27 mouse cellular contexts compared by ENCODE assay signal in genomic region chr11:121067895-121068294, GRCm38 (mm10). TPM values are rescaled to one million over a fixed set of nuclear protein-coding genes. Genes with fewer than 3 reads are reported as not detected.
DNase-seq lines count a peak whose midpoint lies in the region; ATAC-seq and TF ChIP-seq lines count a peak whose summit lies in the region.
"Had no signal": no experiment of that assay in that cellular context is flagged by ENCODE, and none has a peak within 500 bp of the region (broad histone marks: within the 10 kb centered on the region; RNA-seq: fewer than 3 reads in every experiment).

No protein-coding gene starts in this region.

- H3K27me3 ChIP-seq in kidney, adult 2 months (replicated peaks; ENCODE audit: control insufficient read depth, insufficient read depth, low read length) = no peaks in the 10 kb centered on the region
- no peaks in the 10 kb centered on the region for H3K27me3 ChIP-seq in kidney, embryonic 15.5 days
- no peaks in the 10 kb centered on the region for H3K27me3 ChIP-seq in Patski
- no peaks in the 10 kb centered on the region for H3K27me3 ChIP-seq in forebrain, embryonic 11.5 days (ENCODE audit: control insufficient read depth, insufficient read depth, low read length)
- H3K27me3 ChIP-seq: embryonic facial prominence, embryonic 12.5 days; embryonic facial prominence, embryonic 15.5 days; forebrain, embryonic 12.5 days; forebrain, embryonic 15.5 days; hindbrain, embryonic 13.5 days had no signal

- DNase-seq in kidney, adult 2 months = peak; percentile 69
- DNase-seq in kidney, postnatal 4 days = no peak
- peak; percentile 46 to 56 for DNase-seq in kidney, postnatal 36 days
- DNase-seq in Patski (ENCODE audit: low read depth, low spot score) = peak; percentile 66
- no peak for DNase-seq in forebrain, embryonic 11.5 days (ENCODE audit: low spot score)
- DNase-seq: adrenal gland, adult 2 months; adrenal gland, postnatal 14 days; B cell, adult 2 months; cerebellum, adult 11 months; cerebellum, adult 2 months; cerebellum, adult 9-11 months; cerebellum, postnatal 25 days; gastrocnemius, postnatal 25 days; heart, adult 18-20 months; heart, postnatal 10 days; heart, postnatal 36 days had no signal

- no peak overlapping the region for H3K4me3 ChIP-seq in kidney, adult 2 months (ENCODE audit: insufficient read depth, low read depth, low read length)
- H3K4me3 ChIP-seq in kidney, embryonic 15.5 days (replicated peaks) = no peak overlapping the region
- no peak overlapping the region for H3K4me3 ChIP-seq in forebrain, embryonic 11.5 days (ENCODE audit: low read depth, low read length)
- H3K4me3 ChIP-seq: embryonic facial prominence, embryonic 12.5 days; embryonic facial prominence, embryonic 15.5 days; forebrain, embryonic 12.5 days; forebrain, embryonic 15.5 days; heart, embryonic 12.5 days; heart, embryonic 15.5 days; hindbrain, embryonic 10.5 days; hindbrain, embryonic 13.5 days had no signal

- no peak overlapping the region for H3K9ac ChIP-seq in kidney, embryonic 15.5 days
- no peak overlapping the region for H3K9ac ChIP-seq in forebrain, embryonic 11.5 days (ENCODE audit: low read length)
- H3K9ac ChIP-seq: embryonic facial prominence, embryonic 12.5 days; embryonic facial prominence, embryonic 15.5 days; forebrain, embryonic 12.5 days; forebrain, embryonic 15.5 days; heart, embryonic 12.5 days; heart, embryonic 15.5 days; hindbrain, embryonic 13.5 days had no signal

- CTCF ChIA-PET in Patski (lab: Charles Lee) = interaction anchor here (0.7 to 1.6 kb wide), 3 partner anchors 15 to 42 kb away, joined by 3 read pairs; no protein-coding TSS in a partner anchor

- no peaks in the 10 kb centered on the region for H3K36me3 ChIP-seq in kidney, adult 2 months (ENCODE audit: control insufficient read depth, insufficient read depth, low read length)
- H3K36me3 ChIP-seq in kidney, embryonic 15.5 days = no peaks in the 10 kb centered on the region
- no peaks in the 10 kb centered on the region for H3K36me3 ChIP-seq in forebrain, embryonic 11.5 days (ENCODE audit: control insufficient read depth, insufficient read depth, low read length)
- H3K36me3 ChIP-seq: embryonic facial prominence, embryonic 12.5 days; embryonic facial prominence, embryonic 15.5 days; forebrain, embryonic 12.5 days; forebrain, embryonic 15.5 days; G1E; heart, embryonic 12.5 days; heart, embryonic 15.5 days; hindbrain, embryonic 10.5 days; hindbrain, embryonic 13.5 days had no signal

- no peaks in the 10 kb centered on the region for H3K9me3 ChIP-seq in kidney, embryonic 15.5 days (replicated peaks)
- no peaks in the 10 kb centered on the region for H3K9me3 ChIP-seq in forebrain, embryonic 11.5 days (ENCODE audit: control insufficient read depth, low read length)
- H3K9me3 ChIP-seq: embryonic facial prominence, embryonic 12.5 days; embryonic facial prominence, embryonic 15.5 days; forebrain, embryonic 12.5 days; forebrain, embryonic 15.5 days; G1E; heart, embryonic 12.5 days; heart, embryonic 15.5 days; hindbrain, embryonic 10.5 days; hindbrain, embryonic 13.5 days had no signal

- ATAC-seq in kidney, embryonic 15.5 days (replicated peaks; ENCODE audit: low FRiP score) = no peak
- ATAC-seq in Patski = peak; percentile 67
- ATAC-seq in forebrain, embryonic 11.5 days (replicated peaks; ENCODE audit: low FRiP score) = no peak
- ATAC-seq: forebrain, embryonic 15.5 days; hindbrain, embryonic 16.5 days had no signal

- no peak overlapping the region for H3K4me2 ChIP-seq in kidney, embryonic 15.5 days
- H3K4me2 ChIP-seq in forebrain, embryonic 11.5 days (ENCODE audit: low read depth, low read length, severe bottlenecking) = no peak overlapping the region
- H3K4me2 ChIP-seq: embryonic facial prominence, embryonic 12.5 days; embryonic facial prominence, embryonic 15.5 days; forebrain, embryonic 12.5 days; forebrain, embryonic 15.5 days; heart, embryonic 12.5 days; heart, embryonic 15.5 days; hindbrain, embryonic 13.5 days had no signal

- in situ Hi-C loops in Patski (cut with MboI; ENCODE audit: low pct_unique_long_range_greater_than_20kb) = no loop called here

- no peak for TF ChIP-seq POLR2A in kidney, adult 2 months (IDR thresholded peaks at IDR 0.05; ENCODE audit: low read depth, low read length)

- TF ChIP-seq CTCF in kidney, adult 2 months (conservative IDR thresholded peaks at IDR 0.05; ENCODE audit: insufficient read depth, insufficient read length, low read depth, low read length) = no peak
- TF ChIP-seq CTCF in Patski (IDR thresholded peaks at IDR 0.05) = no peak

- H3K27ac ChIP-seq in kidney, adult 2 months (ENCODE audit: insufficient read depth, low read depth, low read length) = no peak overlapping the region; the same call in 1 of the 2 replicates
- no peak overlapping the region for H3K27ac ChIP-seq in kidney, embryonic 15.5 days
- H3K27ac ChIP-seq in forebrain, embryonic 11.5 days (ENCODE audit: low read depth, low read length) = no peak overlapping the region
- H3K27ac ChIP-seq: embryonic facial prominence, embryonic 12.5 days; embryonic facial prominence, embryonic 15.5 days; forebrain, embryonic 12.5 days; forebrain, embryonic 15.5 days; heart, embryonic 15.5 days; hindbrain, embryonic 10.5 days; hindbrain, embryonic 13.5 days had no signal

- POLR2A ChIA-PET in Patski (lab: Charles Lee) = no interaction called here

- 63% methylated on average over 2 of the region's 2 CpGs for WGBS in kidney, adult 2 months
- 95% methylated on average over 2 of the region's 2 CpGs for WGBS in kidney, embryonic 15.5 days
- WGBS in forebrain, embryonic 11.5 days = 82% methylated on average over 2 of the region's 2 CpGs

- H3K4me1 ChIP-seq in kidney, adult 2 months (ENCODE audit: control insufficient read depth, insufficient read depth, low read length) = peaks cover 7% of the 10 kb centered on the region
- no peaks in the 10 kb centered on the region for H3K4me1 ChIP-seq in kidney, embryonic 15.5 days
- no peaks in the 10 kb centered on the region for H3K4me1 ChIP-seq in forebrain, embryonic 11.5 days (replicated peaks; ENCODE audit: control insufficient read depth, insufficient read depth, low read length)
- H3K4me1 ChIP-seq: embryonic facial prominence, embryonic 12.5 days; forebrain, embryonic 12.5 days; forebrain, embryonic 15.5 days; heart, embryonic 12.5 days; heart, embryonic 15.5 days; hindbrain, embryonic 13.5 days had no signal

RNA-seq across cellular contexts. Expression of gene Sectm1b, which starts 4.5 kb away (rescaled TPM):
- 66.6 and 75.2 TPM in 2 replicates for polyA plus RNA-seq in kidney, adult 2 months (2012; rRNA removed)
- polyA plus RNA-seq in kidney, embryonic 15.5 days (2015; fragmentation: Nextera tagmentation; extraction: Ambion mirVana) = 0.06 TPM in 1 of 2 replicates, not detected in the other
- 1.9 TPM for polyA plus RNA-seq in Patski (2021)
- polyA plus RNA-seq in forebrain, embryonic 11.5 days (2014; fragmentation: Nextera tagmentation; extraction: Ambion mirVana) = not detected in 2 replicates
- polyA plus RNA-seq: adrenal gland, adult 2 months; cerebellum, adult 2 months; embryonic facial prominence, embryonic 12.5 days; forebrain, embryonic 12.5 days; forebrain, embryonic 15.5 days; G1E; heart, embryonic 12.5 days; heart, embryonic 15.5 days; hindbrain, embryonic 10.5 days; hindbrain, embryonic 13.5 days; hindbrain, embryonic 16.5 days had no signal

RNA-seq across cellular contexts. Expression of gene Sectm1a, which starts 13.1 kb away (rescaled TPM):
- 2.1 and 2.8 TPM in 2 replicates for polyA plus RNA-seq in kidney, adult 2 months (2012; rRNA removed)
- 0.34 TPM in 1 of 2 replicates, not detected in the other for polyA plus RNA-seq in kidney, embryonic 15.5 days (2015; fragmentation: Nextera tagmentation; extraction: Ambion mirVana)
- polyA plus RNA-seq in Patski (2021) = 0.13 TPM
- not detected in 2 replicates for polyA plus RNA-seq in forebrain, embryonic 11.5 days (2014; fragmentation: Nextera tagmentation; extraction: Ambion mirVana)
- polyA plus RNA-seq: cerebellum, adult 2 months; embryonic facial prominence, embryonic 12.5 days; forebrain, embryonic 12.5 days; forebrain, embryonic 15.5 days; G1E; heart, embryonic 12.5 days; heart, embryonic 15.5 days; hindbrain, embryonic 10.5 days; hindbrain, embryonic 13.5 days; hindbrain, embryonic 16.5 days had no signal

RNA-seq across cellular contexts. Expression of gene Cd7, which starts 28.7 kb away (rescaled TPM):
- 1.2 and 3.0 TPM in 2 replicates for polyA plus RNA-seq in kidney, adult 2 months (2012; rRNA removed)
- polyA plus RNA-seq in kidney, embryonic 15.5 days (2015; fragmentation: Nextera tagmentation; extraction: Ambion mirVana) = 0.28 and 0.31 TPM in 2 replicates
- not detected for polyA plus RNA-seq in Patski (2021)
- polyA plus RNA-seq in forebrain, embryonic 11.5 days (2014; fragmentation: Nextera tagmentation; extraction: Ambion mirVana) = not detected in 2 replicates
- polyA plus RNA-seq: forebrain, embryonic 12.5 days; forebrain, embryonic 15.5 days; G1E; heart, embryonic 12.5 days; hindbrain, embryonic 10.5 days; hindbrain, embryonic 13.5 days; hindbrain, embryonic 16.5 days had no signal

RNA-seq across cellular contexts. Expression of gene Tex19.2, which starts 50.6 kb away (rescaled TPM):
- polyA plus RNA-seq in kidney, adult 2 months (2012; rRNA removed) = not detected in 2 replicates
- not detected in 2 replicates for polyA plus RNA-seq in kidney, embryonic 15.5 days (2015; fragmentation: Nextera tagmentation; extraction: Ambion mirVana)
- polyA plus RNA-seq in Patski (2021) = not detected
- not detected in 2 replicates for polyA plus RNA-seq in forebrain, embryonic 11.5 days (2014; fragmentation: Nextera tagmentation; extraction: Ambion mirVana)
- polyA plus RNA-seq: adrenal gland, adult 2 months; cerebellum, adult 2 months; embryonic facial prominence, embryonic 15.5 days; forebrain, embryonic 12.5 days; forebrain, embryonic 15.5 days; heart, embryonic 12.5 days; heart, embryonic 15.5 days; hindbrain, embryonic 10.5 days; hindbrain, embryonic 13.5 days; hindbrain, embryonic 16.5 days had no signal

Comparison
In these comparisons a context has a peak if more than half of its experiments do, and no peak if none do; other contexts are left out.
1. DNase-seq: peak in kidney, adult 2 months (single experiment), kidney, postnatal 36 days (2 of 2) and Patski (single experiment); none in kidney, postnatal 4 days (0 of 2) and forebrain, embryonic 11.5 days (single experiment).
2. RNA of gene Sectm1b, which starts 4.5 kb away (polyA plus RNA-seq): 66.6 to 75.2 TPM in kidney, adult 2 months; 1.9 TPM in Patski (single experiment), 0.06 TPM in kidney, embryonic 15.5 days and not detected in forebrain, embryonic 11.5 days; every median in the first group is over 10 times any median in the second.